Mouse (Mus musculus): ENCODE measurements around the gene Gast.
"Not testable (repeated sequence)": the region's sequence is repeated elsewhere in the genome, so short reads cannot be mapped to it uniquely, and the experiment has no call there.

Gene Gast

GRCm38 (mm10) chr11:100333944-100334457 lies at the start of gene Gast:
TSS of gene Gast (plus strand) at chr11:100334407.
- DNase-seq (ENCODE audit: low spot score) = no peak

- peak; percentile 54 for DNase-seq (ENCODE audit: low spot score)
Observed at GRCm38 (mm10) chr11:100284988-100285387, 49.2 kb upstream of the Gast start.

DNA sequence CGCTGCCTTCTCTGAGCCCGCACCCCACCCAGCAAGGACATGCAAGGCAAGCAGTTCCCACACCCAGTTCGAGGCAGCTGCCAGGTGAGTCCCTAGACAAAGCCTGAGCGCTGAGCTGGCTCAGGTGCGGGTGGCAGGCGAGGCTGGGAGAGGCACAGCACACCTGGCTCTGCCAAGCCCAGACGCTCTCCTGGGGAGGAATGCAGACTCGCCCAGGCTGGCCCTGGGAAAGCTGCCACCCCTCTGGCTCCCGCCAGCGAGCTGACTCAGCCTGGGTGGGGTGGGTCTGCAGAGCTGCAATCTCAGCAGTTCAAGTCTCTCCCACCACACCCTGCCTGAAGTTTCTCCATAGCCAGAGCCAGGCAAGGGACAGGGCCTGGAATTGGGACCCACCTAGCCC lies 47.2 kb upstream of the Gast start:
- DNase-seq (ENCODE audit: low spot score) = peak; percentile 86

GRCm38 (mm10) chr11:100288942-100289341 lies 45.3 kb upstream of the Gast start:
- DNase-seq (ENCODE audit: low spot score) = peak; percentile 90

DNA sequence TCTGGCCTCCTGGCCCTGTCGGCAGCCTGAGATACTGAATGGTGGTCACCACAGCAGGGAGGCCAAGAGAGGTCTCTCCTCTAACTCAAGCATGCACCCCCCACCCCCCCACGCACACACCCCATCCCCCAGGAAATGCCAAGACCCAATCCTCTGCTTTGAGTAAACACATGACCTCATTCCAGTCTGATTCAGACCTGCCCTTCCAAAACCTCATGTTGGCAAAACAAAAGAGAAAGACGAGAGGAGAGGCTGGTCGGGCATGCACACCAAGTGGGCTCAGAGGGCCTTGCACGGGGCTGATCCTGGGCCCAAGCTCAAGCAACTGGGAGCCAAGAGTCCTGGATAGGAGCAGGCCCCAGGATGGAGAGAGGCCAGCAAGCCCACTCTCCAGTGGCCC lies 44.0 kb upstream of the Gast start:
- peak; percentile 44 for DNase-seq (ENCODE audit: low spot score)

GRCm38 (mm10) chr11:100292884-100293283 lies 41.3 kb upstream of the Gast start:
- DNase-seq (ENCODE audit: low spot score) = no peak

- DNase-seq (ENCODE audit: low spot score) = peak; percentile 78
Observed at GRCm38 (mm10) chr11:100295308-100295707, 38.9 kb upstream of the Gast start.

DNA sequence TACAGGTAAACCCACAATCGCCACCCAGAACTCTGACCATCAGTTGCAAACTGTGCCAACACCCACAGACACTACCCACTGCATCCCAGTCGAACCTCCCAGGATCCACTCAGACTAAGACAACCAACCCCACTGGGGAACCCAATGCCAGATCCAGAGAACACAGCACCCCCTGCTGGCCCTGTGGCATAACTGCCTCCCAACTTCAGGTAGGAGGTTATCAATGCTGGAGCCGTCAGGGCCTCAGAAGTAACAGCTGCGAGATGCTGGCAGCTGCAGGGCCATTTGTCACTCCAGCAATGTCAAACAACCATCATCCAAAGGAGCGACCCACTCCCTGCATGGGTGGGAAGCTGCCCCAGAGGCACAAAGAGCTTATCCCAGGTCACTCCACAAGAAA lies 36.4 kb upstream of the Gast start:
- no peak for DNase-seq (ENCODE audit: low spot score)

DNA sequence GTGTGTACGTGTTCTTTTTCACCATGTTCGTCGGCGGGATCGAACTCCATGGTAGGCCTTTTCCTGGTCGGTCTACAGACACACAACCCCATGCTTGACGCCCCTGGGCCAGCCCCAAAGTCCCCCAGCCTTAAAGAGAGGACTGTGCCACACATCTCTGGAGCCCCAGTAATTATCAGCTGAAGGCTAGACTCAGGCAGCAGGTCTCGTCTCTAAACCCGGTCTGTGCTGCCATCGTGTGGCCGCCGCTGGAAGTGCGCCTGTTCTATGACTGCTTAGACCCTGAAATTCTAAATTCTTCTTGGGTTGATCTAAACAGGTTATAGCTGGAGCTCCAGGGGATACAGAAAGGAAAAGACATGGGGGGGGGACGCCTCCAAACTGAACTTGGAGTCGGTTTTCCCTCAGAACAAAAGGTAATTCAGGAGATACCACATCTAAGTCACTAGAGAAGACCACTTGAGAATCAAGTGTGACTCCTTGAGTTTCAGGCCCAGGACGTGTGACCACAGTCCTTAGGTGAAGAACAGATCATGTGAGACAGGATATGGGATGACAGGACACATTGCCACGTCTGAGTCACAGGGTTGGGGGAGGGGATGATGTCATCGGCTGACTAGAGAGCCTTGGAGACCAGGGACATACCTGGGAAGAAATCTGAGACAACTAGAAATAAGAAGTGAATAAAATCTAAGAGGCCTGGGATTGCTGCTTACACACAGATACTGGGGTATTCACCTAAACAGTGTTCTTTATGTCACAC lies 35.8 kb upstream of the Gast start:
- peak; percentile 77 for DNase-seq (ENCODE audit: low spot score)

DNA sequence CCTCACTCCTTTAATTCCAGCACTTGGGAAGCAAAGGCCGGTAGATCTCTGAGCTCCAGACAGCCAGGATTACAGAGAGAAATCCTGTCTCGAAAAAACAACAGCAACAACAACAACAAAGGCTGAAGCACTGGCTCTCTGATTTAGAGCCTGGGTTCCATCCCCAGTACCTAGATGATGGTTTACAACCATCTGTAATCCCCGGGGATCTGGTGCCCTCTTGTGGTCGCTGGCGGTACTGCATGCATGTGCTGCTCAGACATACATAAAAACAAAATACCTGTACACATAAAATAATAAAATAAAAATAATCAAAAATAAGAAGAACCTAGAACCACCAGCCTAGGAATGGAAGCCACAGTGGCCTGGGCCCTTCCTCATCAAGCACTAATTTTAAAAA lies 33.9 kb upstream of the Gast start:
- peak; percentile 50 for DNase-seq (ENCODE audit: low spot score)

GRCm38 (mm10) chr11:100301292-100301691 lies 32.9 kb upstream of the Gast start:
- DNase-seq (ENCODE audit: low spot score) = no peak

DNA sequence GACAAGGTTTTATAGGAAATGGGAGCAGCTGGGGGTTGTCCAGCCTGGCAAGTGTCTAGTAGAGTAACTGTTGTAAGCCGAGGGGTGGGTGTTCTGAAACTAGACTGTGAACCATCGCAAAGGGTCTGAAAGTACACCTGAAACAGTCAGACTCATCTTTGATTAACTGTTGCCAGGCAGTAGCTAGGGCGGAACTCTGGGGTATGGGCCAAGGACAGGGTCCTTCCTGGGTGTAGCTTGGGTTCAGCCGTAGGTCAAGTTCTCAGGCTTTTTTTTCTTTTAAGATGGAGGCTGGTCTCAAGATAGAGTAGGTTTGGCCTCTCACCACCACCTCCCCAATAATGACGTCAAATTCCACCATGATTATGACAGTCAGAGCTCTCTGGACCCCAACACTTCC lies 26.3 kb upstream of the Gast start:
- no peak for DNase-seq (ENCODE audit: low spot score)

GRCm38 (mm10) chr11:100308672-100309071 lies 25.5 kb upstream of the Gast start:
- DNase-seq (ENCODE audit: low spot score) = not testable (repeated sequence)

DNA sequence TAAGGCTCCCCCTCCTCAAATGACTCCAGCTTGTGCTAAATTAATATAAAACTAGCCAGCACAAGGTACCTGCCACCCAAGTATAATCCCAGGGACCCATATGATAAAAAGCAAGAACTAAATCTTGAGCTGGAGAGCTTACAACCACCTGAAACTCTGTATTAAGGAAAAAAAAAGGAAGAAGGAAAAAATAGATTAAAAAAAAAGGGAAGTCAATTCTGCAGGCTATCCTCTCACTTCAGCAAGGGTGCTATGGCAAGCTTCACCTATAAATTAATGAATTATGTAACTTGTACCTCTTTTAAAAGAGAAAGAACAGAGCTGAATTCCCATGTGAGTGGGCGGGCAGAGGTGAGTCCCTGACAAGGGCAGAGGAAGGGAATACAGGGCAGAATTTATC lies 22.6 kb upstream of the Gast start:
- no peak for DNase-seq (ENCODE audit: low spot score)

GRCm38 (mm10) chr11:100312096-100312679 lies 22.0 kb upstream of the Gast start:
- peak; percentile 82 for DNase-seq (ENCODE audit: low spot score)

DNA sequence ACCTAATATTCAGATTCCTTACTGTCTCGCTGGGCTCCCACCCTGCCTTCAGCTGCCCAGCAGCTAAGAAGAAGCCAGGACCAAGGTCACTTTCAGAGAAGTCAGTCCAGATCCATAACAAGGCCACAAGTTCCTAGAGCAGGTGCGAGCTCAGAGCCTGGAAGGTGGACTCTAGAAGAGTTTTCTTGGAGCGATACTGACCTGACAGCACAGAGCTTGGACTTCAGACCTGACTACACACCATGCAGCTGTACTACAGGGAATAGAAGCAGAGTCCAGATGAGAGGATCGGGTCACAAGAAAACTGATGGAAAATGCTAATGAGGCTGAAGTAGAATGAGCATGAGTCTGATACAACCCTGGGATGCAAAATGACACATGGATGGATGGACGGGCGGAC lies 20.8 kb upstream of the Gast start:
- no peak for DNase-seq (ENCODE audit: low spot score)

DNA sequence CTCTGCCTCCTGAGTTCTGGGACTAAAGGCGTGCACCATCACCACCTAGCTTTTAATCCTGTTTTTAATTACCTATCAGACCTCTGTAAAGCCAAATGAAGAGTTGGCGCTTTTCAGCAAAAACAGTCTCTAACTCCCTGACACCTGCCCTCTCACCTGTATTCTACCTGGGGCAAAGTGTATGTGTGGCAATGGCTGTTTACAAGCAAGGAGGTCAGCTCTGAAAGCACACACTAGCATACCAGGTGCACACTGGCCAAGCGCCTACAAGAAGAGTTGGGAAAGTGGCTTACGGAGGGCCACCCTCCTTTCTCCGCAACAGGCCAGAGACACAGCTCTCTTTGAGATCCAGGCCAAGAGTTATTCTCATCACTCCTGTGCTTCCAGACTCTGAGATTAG lies 18.8 kb upstream of the Gast start:
- no peak for DNase-seq (ENCODE audit: low spot score)

GRCm38 (mm10) chr11:100317826-100318380 lies 16.3 kb upstream of the Gast start:
- no peak for DNase-seq (ENCODE audit: low spot score)

DNA sequence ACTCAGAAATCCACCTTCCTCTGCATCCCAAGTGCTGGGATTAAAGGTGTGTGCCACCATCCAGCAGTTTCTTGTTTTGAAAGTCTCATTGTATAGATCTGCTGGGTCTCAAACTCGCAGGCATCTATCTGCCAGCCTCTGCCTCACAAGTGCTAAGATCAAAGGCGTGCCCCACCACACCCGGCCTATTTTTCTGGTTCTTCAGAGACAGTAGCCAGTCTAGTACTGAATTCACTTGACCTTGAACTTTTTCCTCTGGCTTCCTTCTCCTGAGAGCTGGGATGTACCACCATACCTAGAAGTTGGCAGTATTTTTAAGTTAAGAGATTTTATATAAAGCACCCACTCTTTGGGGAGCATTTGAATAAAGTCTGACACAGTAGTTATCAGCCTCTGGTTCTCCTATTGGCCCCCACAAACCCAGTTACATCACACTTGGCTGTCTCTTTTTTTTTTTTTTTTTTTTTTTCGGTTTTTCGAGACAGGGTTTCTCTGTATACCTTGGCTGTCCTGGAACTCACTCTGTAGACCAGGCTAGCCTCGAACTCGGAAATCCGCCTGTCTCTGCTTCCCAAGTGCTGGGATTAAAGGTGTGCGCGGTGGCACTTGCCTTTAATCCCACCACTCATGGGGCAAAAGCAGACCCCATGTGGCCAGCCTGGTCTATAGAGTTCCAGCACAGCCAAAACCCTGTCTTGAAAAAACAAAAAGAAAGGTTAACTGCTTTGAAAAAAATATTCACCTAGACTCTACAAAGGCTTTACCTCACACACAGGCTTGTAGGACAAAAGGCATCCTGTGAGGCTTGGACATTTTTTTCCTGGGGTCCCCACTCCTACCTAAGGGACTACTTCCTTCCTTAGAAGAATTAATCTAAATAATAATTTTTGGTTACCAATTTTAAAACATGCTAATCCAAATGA lies 15.4 kb upstream of the Gast start:
- DNase-seq (ENCODE audit: low spot score) = no peak

DNA sequence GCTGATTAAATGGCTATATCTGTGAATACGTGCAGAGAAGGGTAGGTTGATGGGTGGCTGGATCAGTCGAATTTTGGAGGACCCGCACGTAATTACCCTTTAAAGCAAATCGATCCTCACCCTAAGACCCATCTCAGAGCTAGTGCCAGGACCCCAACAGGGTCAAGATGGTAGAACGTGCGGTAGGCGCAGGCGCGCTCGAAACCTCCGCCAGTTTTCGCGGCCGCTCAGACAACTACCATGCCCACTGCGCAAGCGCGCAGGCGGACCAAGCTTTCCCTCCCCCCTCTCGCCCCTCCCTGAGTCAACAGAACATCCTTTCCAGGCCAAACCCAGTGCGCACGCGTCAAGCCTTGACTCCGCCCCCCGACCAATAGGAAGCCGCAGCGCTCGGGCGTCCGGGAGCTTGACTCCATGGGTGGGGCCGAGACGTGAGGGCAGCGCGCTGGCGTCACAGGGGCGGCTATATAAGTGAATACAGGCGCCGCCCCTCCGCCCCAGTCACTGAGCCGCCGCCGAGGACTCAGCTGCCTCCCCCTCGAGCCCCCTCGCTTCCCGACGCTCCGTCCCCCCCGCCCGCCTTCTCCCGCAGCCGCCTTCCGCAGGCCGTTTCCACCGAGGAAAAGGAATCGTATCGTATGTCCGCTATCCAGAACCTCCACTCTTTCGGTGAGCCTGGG lies 14.6 kb upstream of the Gast start, which contains the start of gene Eif1:
Eif1 (plus strand) TSS at position 394 of the 680 bp plus-strand sequence.
- peak; percentile 100 for DNase-seq (ENCODE audit: low spot score)

DNA sequence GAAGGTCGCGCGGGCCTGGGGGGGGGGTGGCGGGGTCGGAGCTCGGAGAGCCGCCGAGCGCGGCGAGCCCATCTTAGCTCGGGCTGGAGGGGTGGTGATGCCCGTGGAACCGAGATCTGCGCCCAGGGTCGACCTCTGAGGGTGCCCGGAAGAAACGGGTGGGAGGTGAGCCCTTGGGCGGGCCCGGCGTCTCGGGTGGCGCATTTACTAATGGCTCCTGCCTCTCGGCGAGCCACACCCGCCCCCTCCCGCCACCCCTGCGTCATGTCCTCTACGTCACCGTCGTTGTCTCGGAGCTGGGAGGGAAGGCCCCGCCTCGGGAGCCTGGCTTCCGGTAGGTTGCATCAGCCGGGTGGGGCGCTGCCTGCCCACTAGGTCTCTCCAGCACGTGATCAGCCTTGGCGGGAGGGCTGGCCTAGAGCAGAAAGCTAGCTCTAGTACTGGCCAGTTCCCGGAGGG lies 14.0 kb upstream of the Gast start:
- DNase-seq (ENCODE audit: low spot score) = peak; percentile 97

Measured in lung, postnatal 25 days (tissue).